Mouse (Mus musculus): Measurements from ENCODE around the gene Tcp10a. TPM values are rescaled to one million over a fixed set of nuclear protein-coding genes. Genes with fewer than 3 reads are reported as not detected.

The Tcp10a gene
- 0.39 TPM for polyA plus RNA-seq (2017; shearing (Covaris generic))

GRCm38 (mm10) chr17:7324346-7324745, at the start of gene Tcp10a:
Gene Tcp10a, plus strand, starts transcription at chr17:7324646.

GRCm38 (mm10) chr17:7352596-7352995, 28.1 kb downstream of the Tcp10a start, which contains the start of gene Ttll2:
Gene Ttll2, minus strand, starts transcription at chr17:7352696.

GRCm38 (mm10) chr17:7371879-7372278, 47.4 kb downstream of the Tcp10a start, which contains the start of gene Gm49630:
Gene Gm49630, minus strand, starts transcription at chr17:7371979.

GRCm38 (mm10) chr17:7385364-7385763, 60.9 kb downstream of the Tcp10a start, which contains the start of gene Unc93a2:
Gene Unc93a2, minus strand, starts transcription at chr17:7385464.

Other genes starting within 250 kb of the Tcp10a start
- 2.0 TPM for gene Rps6ka2, start 154.5 kb upstream of the Tcp10a start, polyA plus RNA-seq (2017; shearing (Covaris generic))
- gene Ttll2, start 28.1 kb downstream of the Tcp10a start, polyA plus RNA-seq (2017; shearing (Covaris generic)), result not detected
- not detected for gene Gm49630, start 47.3 kb downstream of the Tcp10a start, polyA plus RNA-seq (2017; shearing (Covaris generic))
- not detected for gene Unc93a2, start 60.8 kb downstream of the Tcp10a start, polyA plus RNA-seq (2017; shearing (Covaris generic))

All from effector memory CD4-positive, alpha-beta T cell, adult 7 months (primary cell).